Mouse (Mus musculus) erythroblast, adult 5-6 weeks (primary cell): ENCODE measurements around the gene Osbpl5. TPM values are rescaled to one million over a fixed set of nuclear protein-coding genes. Genes with fewer than 3 reads are reported as not detected.
"Not testable (repeated sequence)": the region's sequence is repeated elsewhere in the genome, so short reads cannot be mapped to it uniquely, and the experiment has no call there.

Experiments used
- ATAC-seq: replicated peaks from 2 replicates; pipeline ENCODE4 v1.8.0; 2016; ENCODE audit warnings: moderate number of reproducible peaks, mild to moderate bottlenecking, moderate TSS enrichment, inconsistent platforms; ENCODE audit not compliant: poor library complexity, low FRiP score, severe bottlenecking
- total RNA-seq, 2 experiments: library from RNA; stranded (forward) in 1 of 2; stranded (reverse) in 1 of 2; fragments of 150-400 nt in 1 of 2; fragments of 200-764, 138-1000 nt in 1 of 2; gene quantifications; 2 replicates each; pipeline versions ENCODE4 v1.2.3 to v1.2.4; 2015 to 2017; ENCODE audit warnings: low replicate concordance in 2 of 2

The Osbpl5 gene
- total RNA-seq, 2 experiments from 2014 or later: 0.60 TPM; not detected in 1

DNA sequence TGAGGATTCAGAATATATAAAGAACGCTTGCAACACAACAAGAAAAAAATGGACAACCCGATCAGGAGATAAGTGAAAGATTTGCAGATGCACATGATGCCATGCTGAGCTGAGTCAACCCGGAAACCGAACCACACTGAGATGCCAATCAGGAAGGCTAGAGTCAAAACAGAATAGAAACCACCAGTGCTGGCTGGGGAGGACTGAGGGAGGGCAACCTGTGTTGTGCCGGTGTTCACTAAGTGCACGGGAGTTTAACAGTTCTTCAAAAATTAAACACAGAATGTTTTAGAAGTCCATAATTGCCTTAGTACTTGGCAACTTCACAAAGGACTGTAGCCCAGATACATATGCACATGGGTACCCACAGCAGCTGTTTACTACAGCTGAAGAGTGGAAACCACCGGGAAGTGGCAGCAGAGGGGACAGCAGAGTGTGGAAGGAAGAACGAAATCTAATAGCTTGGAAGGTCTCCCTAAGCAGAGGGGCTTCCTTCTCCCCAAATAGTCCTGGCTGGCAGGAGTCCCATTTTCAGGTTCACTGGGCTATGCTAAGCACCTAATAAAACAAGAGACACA is 43.9 kb downstream of the Osbpl5 start:
- ATAC-seq: no peak

DNA sequence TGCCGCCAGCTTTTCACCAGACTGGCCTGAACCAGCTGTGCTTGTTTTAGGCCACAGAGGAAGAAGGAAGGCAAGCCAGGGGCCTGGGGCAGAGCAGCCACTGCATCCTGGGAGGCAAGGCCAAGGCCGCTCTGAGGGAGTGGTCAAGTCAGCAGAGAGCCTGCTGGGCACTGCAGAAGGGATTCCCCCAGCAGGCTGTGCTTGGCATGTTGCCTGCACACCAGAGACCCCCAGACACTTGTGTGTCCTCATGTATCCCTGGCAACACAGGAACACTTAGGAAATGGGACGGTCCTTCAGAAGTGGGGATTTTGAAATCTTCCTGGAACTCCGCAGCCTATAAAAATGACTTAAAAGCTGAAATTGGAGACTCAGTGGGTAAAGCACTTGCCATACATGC is 44.8 kb downstream of the Osbpl5 start:
- no peak for ATAC-seq

DNA sequence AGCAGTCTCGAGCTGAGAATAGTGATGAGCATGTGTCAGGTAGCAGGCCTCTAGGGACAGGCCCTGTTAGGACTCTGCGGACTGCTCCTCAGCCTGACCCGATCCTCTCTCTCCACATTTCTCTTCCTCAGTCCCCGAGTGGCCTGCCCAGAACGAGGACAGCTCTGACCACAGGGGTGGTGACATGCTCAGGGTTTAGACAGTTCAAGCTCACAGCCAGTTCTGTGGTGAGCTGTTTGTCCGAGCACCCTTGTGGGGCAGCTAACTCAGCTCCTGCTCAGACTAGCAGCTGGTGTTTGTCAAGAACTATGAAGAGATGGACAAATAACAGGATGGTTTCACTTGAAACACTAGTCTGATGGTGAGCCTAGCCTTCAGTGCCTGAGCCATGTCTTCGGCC is 45.4 kb downstream of the Osbpl5 start:
- no peak for ATAC-seq

DNA sequence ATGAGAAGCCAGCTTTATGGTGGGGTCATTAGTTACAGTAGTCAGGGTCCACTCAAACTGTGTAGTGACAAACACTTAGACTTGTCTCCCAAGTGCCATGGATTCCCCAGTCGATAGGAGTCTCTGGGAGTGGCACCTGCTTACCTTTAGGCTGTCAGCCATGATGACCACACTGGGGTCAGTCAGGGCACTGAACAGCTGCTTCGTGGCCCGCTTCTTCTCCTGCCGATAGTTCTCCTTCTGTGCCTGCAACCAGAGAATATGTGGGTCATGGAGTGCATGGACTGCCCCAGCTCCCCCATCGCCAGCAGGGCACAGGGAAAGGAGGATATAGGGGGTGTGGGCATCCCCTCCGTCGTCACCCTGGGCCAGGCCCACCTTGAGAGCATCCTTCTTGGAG is 47.4 kb downstream of the Osbpl5 start:
- no peak for ATAC-seq

DNA sequence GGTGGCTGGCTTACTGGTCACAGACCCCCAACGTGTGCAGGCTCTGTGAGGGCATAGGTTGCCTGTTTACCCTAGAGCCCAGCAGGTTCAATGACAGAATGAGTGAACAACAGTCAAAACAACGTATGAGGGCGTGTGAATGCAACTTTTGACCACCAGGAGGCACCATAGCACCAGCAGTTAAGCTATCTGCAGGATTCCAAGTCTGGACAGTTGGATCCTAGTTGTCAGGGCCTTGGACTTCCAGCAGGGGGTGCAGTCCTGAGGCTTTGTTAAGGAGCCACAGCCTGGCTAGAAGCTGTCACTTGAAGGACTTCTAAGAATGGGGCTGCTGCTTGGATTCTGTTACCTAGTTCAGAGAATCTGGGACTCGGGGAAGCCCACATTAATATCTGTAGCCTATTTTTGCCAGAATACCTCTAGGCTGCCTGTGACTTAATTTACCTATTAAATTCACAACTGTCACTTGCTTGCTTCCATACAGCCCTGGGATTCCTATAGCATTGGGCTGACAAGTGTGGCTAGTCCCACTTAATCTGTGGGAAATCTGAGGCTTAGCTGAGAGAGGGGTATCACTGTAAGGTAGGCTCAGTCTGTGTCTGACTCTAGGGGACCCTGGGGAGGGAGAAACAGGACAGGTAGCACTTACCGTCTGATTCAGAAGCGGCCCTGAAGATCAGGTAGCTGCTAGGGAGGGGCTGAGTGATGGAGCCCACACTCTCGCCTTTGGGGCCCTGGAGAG is 49.9 kb downstream of the Osbpl5 start:
- peak; percentile 62 for ATAC-seq

GRCm38 (mm10) chr7:143696140-143696539 is 60.6 kb downstream of the Osbpl5 start:
- no peak for ATAC-seq

- no peak for ATAC-seq
Measured at GRCm38 (mm10) chr7:143694550-143694949, 62.2 kb downstream of the Osbpl5 start.

DNA sequence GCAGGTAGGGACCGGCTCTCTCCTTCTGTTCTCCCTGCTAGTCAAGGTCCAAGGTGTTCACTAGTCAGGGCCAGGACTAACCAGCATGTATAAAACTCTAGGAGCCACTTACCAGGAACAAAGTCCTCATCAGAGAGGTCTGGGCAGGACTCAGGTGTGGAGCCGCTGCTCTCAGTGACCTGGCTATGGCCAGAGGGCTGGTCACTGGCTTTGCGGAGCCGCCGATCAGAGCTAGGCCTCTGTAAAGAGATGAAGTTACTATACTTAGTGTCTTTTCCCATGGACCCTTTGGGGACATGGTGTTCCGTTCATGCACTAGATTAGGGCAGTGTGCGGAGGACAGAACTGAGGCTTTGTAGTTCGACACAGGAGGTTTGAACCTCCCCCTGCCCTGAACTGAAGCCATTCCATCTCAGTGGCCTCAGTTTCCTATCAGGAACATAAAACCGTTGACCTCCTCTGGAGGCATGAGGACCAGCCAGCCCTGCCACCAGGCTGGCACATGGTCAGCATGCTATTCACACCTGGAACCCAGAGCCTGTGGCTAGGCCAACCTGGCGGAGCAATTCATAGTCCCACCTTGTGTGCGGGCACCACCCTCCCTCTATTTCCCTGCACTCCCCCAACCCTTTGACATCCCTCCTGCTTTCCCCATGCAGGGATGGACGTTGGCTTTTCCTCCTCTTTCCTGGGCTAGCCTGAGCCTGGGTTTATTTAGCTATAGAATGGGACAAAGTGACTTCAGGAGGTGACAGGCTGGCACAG is 63.9 kb downstream of the Osbpl5 start:
- ATAC-seq: no peak

DNA sequence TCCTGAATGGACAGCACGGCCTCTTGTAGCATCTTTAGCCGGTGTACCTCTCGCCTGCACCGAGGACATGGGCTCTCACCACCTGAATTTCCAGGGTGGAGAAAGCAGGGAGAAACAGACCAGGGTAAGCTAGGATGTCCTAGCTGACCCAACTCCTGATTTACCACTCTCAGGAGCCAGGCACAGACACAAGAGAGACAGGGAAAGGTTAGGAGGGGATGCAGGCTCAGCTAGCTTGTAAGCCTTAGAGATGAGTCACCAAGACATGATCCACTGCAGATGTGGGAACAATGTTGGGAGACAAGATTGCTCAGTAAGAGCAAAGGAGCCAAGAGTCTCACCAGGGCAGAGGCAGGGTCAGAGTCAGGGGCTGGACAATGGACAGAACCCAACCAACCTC is 64.9 kb downstream of the Osbpl5 start:
- no peak for ATAC-seq

DNA sequence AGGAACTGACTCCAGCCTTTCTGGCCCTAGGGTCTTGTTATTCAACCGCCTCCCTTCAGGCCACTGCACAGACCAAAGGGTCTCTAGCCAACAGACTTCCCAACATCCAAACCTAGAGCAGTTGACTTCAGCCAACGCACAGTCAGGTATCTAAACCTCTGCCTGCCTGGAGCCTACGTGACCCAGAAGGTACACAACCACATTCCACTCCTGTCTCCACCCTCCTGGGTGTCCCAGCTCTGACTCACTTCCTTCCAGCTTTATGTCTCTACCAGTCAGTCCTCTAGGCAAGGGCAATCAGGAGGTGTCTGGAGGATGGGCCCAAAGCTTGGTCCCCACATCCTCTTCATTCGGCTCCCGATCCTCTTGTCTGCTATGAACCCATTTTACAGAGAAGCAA is 65.6 kb downstream of the Osbpl5 start:
- ATAC-seq: no peak

- ATAC-seq: no peak
Measured at GRCm38 (mm10) chr7:143689946-143690345, 66.8 kb downstream of the Osbpl5 start.

- ATAC-seq: no peak
Measured at GRCm38 (mm10) chr7:143689481-143689880, 67.3 kb downstream of the Osbpl5 start.

GRCm38 (mm10) chr7:143686676-143687075 is 70.1 kb downstream of the Osbpl5 start:
- not testable (repeated sequence) for ATAC-seq

DNA sequence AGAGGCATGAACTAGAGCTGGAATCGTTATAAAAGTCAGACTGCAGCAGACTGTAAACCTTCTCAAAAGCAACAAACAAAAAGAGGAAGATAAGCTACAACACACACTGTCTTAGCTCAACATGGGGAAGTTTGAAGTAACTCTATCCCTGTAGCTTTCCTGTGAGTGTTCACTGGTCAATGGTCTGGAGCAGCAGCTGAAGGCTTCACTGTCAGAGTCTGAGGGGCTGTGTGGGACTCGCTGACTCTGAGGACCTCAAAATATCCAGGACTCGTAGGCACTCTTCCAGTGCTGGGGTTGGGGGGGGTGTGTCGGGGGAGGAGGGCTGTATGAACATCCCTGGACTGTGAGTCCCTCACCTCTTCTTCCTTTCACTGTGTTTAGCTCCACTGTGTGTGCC is 70.6 kb downstream of the Osbpl5 start:
- ATAC-seq: not testable (repeated sequence)

- peak; percentile 80 for ATAC-seq
Measured at GRCm38 (mm10) chr7:143685359-143686067, 71.3 kb downstream of the Osbpl5 start, which contains the start of gene Tnfrsf23. TSS of gene Tnfrsf23 (minus strand) at chr7:143685872.

- not testable (repeated sequence) for ATAC-seq
Measured at GRCm38 (mm10) chr7:143684569-143684968, 72.2 kb downstream of the Osbpl5 start.

- no peak for ATAC-seq
Measured at GRCm38 (mm10) chr7:143681566-143681965, 75.2 kb downstream of the Osbpl5 start.

GRCm38 (mm10) chr7:143680836-143681235 is 75.9 kb downstream of the Osbpl5 start:
- not testable (repeated sequence) for ATAC-seq

GRCm38 (mm10) chr7:143679650-143680049 is 77.1 kb downstream of the Osbpl5 start:
- not testable (repeated sequence) for ATAC-seq
